Mouse (Mus musculus) liver, adult 2 months (tissue): ENCODE data around the gene Rnf187.

Experiments used
- CTCF ChIP-seq: fragments of 200-500 bp; IDR thresholded peaks from 2 replicates; pipeline ENCODE4 v1.5.1; 2011; ENCODE audit warnings: low read depth, low read length, control low read depth
- POLR2A ChIP-seq: fragments of 200-500 bp; IDR thresholded peaks from 2 replicates; pipeline ENCODE4 v1.6.1; 2011; ENCODE audit warnings: low read length, control low read depth; ENCODE audit not compliant: insufficient read depth; ENCODE audit errors: extremely low read depth

DNA sequence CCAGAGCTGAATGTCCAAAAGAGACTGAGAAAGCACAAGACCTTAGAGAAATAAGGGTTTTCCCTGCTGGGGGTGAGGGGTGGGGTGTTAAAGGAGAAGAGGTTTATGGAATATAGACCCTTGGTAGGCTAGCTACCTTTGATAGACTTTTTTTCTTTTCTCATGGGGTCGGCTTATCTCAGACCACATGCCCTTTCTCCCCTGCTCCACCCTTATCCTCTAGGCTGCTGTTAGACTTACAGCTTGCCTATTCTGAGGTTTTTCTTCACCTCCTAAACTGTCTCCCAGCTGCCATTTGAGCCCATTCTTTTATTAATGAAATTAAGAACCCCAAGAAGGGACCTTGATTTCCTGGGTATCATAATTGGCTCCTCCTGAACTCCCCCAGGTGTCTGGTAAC, 24.9 kb downstream of the Rnf187 start:
- TF ChIP-seq CTCF (no peak), POLR2A (no peak)
